Mouse (Mus musculus) small intestine, adult 2 months (tissue): ENCODE measurements around the gene Gdi1. TPM values are rescaled to one million over a fixed set of nuclear protein-coding genes. Genes with fewer than 3 reads are reported as not detected.

ENCODE experiments used
- H3K27ac ChIP-seq: fragments of 200-500 bp; 2 replicates; pipeline ENCODE4 v1.5.1; 2012; ENCODE audit warnings: low read depth, low read length, control low read depth, inconsistent platforms; ENCODE audit not compliant: insufficient read depth
- H3K27me3 ChIP-seq: fragments of 200-500 bp; 2 replicates; pipeline ENCODE4 v1.6.1; 2012; ENCODE audit warnings: mild to moderate bottlenecking, moderate library complexity, low read length, inconsistent platforms; ENCODE audit not compliant: control insufficient read depth, insufficient read depth
- H3K36me3 ChIP-seq: fragments of 200-500 bp; 2 replicates; pipeline ENCODE4 v1.6.1; 2012; ENCODE audit warnings: mild to moderate bottlenecking, low read length, control low read depth, inconsistent platforms; ENCODE audit not compliant: control insufficient read depth, insufficient read depth
- H3K4me1 ChIP-seq: fragments of 200-500 bp; 2 replicates; pipeline ENCODE4 v1.6.1; 2012; ENCODE audit warnings: low read length, inconsistent platforms, mixed read lengths; ENCODE audit not compliant: control insufficient read depth, insufficient read depth, insufficient read length
- H3K4me3 ChIP-seq: fragments of 200-500 bp; 2 replicates; pipeline ENCODE4 v1.5.1; 2012; ENCODE audit warnings: low read depth, mild to moderate bottlenecking, control low read depth, inconsistent platforms, low read length, moderate library complexity
- CTCF ChIP-seq: fragments of 200-500 bp; IDR thresholded peaks from 2 replicates; pipeline ENCODE4 v1.5.1; 2012; ENCODE audit warnings: low read depth, mild to moderate bottlenecking, control low read depth, inconsistent platforms, low read length, moderate library complexity, mixed read lengths; ENCODE audit not compliant: insufficient replicate concordance, insufficient read length; ENCODE audit errors: extremely low read depth
- POLR2A ChIP-seq: fragments of 200-500 bp; IDR thresholded peaks from 2 replicates; pipeline ENCODE4 v1.6.1; 2012; ENCODE audit warnings: low read depth, mild to moderate bottlenecking, control low read depth, inconsistent platforms, low read length, moderate library complexity
- whole genome bisulfite sequencing: fragments of 180-500 bp; shearing (Covaris S2); methylation state at CpG from one replicate; pipeline ENCODE4 v1.1.7; 2018; 5-methylcytosine and 5-hydroxymethylcytosine counted together
- polyA plus RNA-seq: library from polyadenylated mRNA; depleted of rRNA; stranded (reverse); fragments of >200 nt; gene quantifications from 2 replicates; pipeline ENCODE4 v1.2.3, GENCODE M21; 2012

Gdi1 gene
- polyA plus RNA-seq, 1 experiment = 88.3 TPM

GRCm38 (mm10) chrX:74277916-74278315 lies 26.9 kb upstream of the Gdi1 start:
- H3K4me1 ChIP-seq = peaks cover 4% of the 10 kb centered on the region; the same call in 1 of the 2 replicates
- TF ChIP-seq CTCF (no peak), POLR2A (no peak)
- WGBS = 62% methylated on average over 8 of the region's 8 CpGs
- no peaks in the 10 kb centered on the region; the same call in 1 of the 2 replicates for H3K36me3 ChIP-seq
- H3K4me3 ChIP-seq = no peak overlapping the region
- no peaks in the 10 kb centered on the region for H3K27me3 ChIP-seq
- no peak overlapping the region for H3K27ac ChIP-seq

GRCm38 (mm10) chrX:74281041-74281731 lies 23.6 kb upstream of the Gdi1 start:
- peaks cover 10% of the 10 kb centered on the region; the same call in 1 of the 2 replicates for H3K4me1 ChIP-seq
- H3K36me3 ChIP-seq = peaks cover 2% of the 10 kb centered on the region; the same call in 1 of the 2 replicates
- H3K4me3 ChIP-seq = peak overlapping the region; percentile 72
- TF ChIP-seq POLR2A (no peak), CTCF (no peak)
- 7% methylated on average over 14 of the region's 14 CpGs for WGBS
- H3K27me3 ChIP-seq = no peaks in the 10 kb centered on the region
- peak overlapping the region; percentile 80 for H3K27ac ChIP-seq

GRCm38 (mm10) chrX:74281732-74282394 lies 22.9 kb upstream of the Gdi1 start, which contains the start of the genes Taz and Dnase1l1:
Gene Taz (plus strand): TSS chrX:74281912.
Gene Dnase1l1 (minus strand): TSS chrX:74282337.
- peak within 1 kb of the TSS; percentile 72 for H3K4me3 ChIP-seq

GRCm38 (mm10) chrX:74282395-74283091 lies 22.3 kb upstream of the Gdi1 start:
- peaks cover 2% of the 10 kb centered on the region; the same call in 1 of the 2 replicates for H3K36me3 ChIP-seq
- H3K27ac ChIP-seq = peak overlapping the region; percentile 93
- peak; percentile 46; the same call in 1 of the 2 replicates for TF ChIP-seq POLR2A
- no peak for TF ChIP-seq CTCF
- peaks cover 7% of the 10 kb centered on the region; the same call in 1 of the 2 replicates for H3K4me1 ChIP-seq
- no peaks in the 10 kb centered on the region for H3K27me3 ChIP-seq
- 15% methylated on average over 39 of the region's 39 CpGs for WGBS
- H3K4me3 ChIP-seq = peak overlapping the region; percentile 72

More at GRCm38 (mm10) chrX:74281732-74282394, 22.9 kb upstream of the Gdi1 start, which contains the start of the genes Taz and Dnase1l1:
- peaks cover 2% of the 10 kb centered on the region; the same call in 1 of the 2 replicates for H3K36me3 ChIP-seq
- 8% methylated on average over 16 of the region's 16 CpGs for WGBS
- no peaks in the 10 kb centered on the region for H3K27me3 ChIP-seq
- TF ChIP-seq CTCF = no peak
- peak; percentile 41; the same call in 1 of the 2 replicates for TF ChIP-seq POLR2A
- peak within 1 kb of the TSS; percentile 93 for H3K27ac ChIP-seq
- peaks cover 9% of the 10 kb centered on the region; the same call in 1 of the 2 replicates for H3K4me1 ChIP-seq

GRCm38 (mm10) chrX:74283092-74283437 lies 21.7 kb upstream of the Gdi1 start:
- Histone ChIP-seq H3K36me3 (peaks cover 2% of the 10 kb centered on the region), H3K27me3 (no peaks in the 10 kb centered on the region), H3K4me3 (peak overlapping the region; percentile 72), H3K27ac (peak overlapping the region; percentile 92), H3K4me1 (peaks cover 7% of the 10 kb centered on the region; the same call in 1 of the 2 replicates)
- WGBS = 16% methylated on average over 5 of the region's 5 CpGs
- TF ChIP-seq CTCF (no peak), POLR2A (no peak)

- no peak overlapping the region for H3K4me3 ChIP-seq
- no peaks in the 10 kb centered on the region for H3K27me3 ChIP-seq
- WGBS = 54% methylated on average over 4 of the region's 4 CpGs
- H3K4me1 ChIP-seq = no peaks in the 10 kb centered on the region; the same call in 1 of the 2 replicates
- no peak overlapping the region for H3K27ac ChIP-seq
- TF ChIP-seq POLR2A = no peak
- no peak for TF ChIP-seq CTCF
- peaks cover 11% of the 10 kb centered on the region; the same call in 1 of the 2 replicates for H3K36me3 ChIP-seq
Observed at GRCm38 (mm10) chrX:74293431-74293830, 11.4 kb upstream of the Gdi1 start.
